Mouse (Mus musculus) T-cell, adult 2 months (primary cell): ENCODE measurements around the gene Ripply1.

Source experiments
- DNase-seq: peaks from one replicate; pipeline ENCODE4 v3.0.0; 2022; ENCODE audit warnings: low spot score

The Ripply1 gene

GRCm38 (mm10) chrX:139782278-139783044 is at the start of gene Ripply1:
TSS of gene Ripply1 (minus strand) at chrX:139782353.
- DNase-seq: no peak

GRCm38 (mm10) chrX:139828363-139829092 is 46.4 kb upstream of the Ripply1 start:
- no peak for DNase-seq

GRCm38 (mm10) chrX:139826926-139827325 is 44.8 kb upstream of the Ripply1 start:
- DNase-seq: no peak

- DNase-seq: no peak
These were observed 43.2 kb upstream of the Ripply1 start for GRCm38 (mm10) chrX:139825402-139825801.

GRCm38 (mm10) chrX:139815201-139815600 is 33.0 kb upstream of the Ripply1 start:
- no peak for DNase-seq

GRCm38 (mm10) chrX:139814018-139814635 is 32.0 kb upstream of the Ripply1 start:
- DNase-seq: no peak

GRCm38 (mm10) chrX:139813299-139814002 is 31.3 kb upstream of the Ripply1 start:
- DNase-seq: no peak

- DNase-seq: no peak
These were observed 30.6 kb upstream of the Ripply1 start for GRCm38 (mm10) chrX:139812636-139813298.

GRCm38 (mm10) chrX:139808501-139808900 is 26.3 kb upstream of the Ripply1 start:
- no peak for DNase-seq

- no peak for DNase-seq
These were observed 25.9 kb upstream of the Ripply1 start for GRCm38 (mm10) chrX:139808085-139808484.

GRCm38 (mm10) chrX:139807391-139807790 is 25.2 kb upstream of the Ripply1 start:
- no peak for DNase-seq

- DNase-seq: no peak
These were observed 23.8 kb upstream of the Ripply1 start for GRCm38 (mm10) chrX:139805918-139806317.

GRCm38 (mm10) chrX:139803028-139803427 is 20.9 kb upstream of the Ripply1 start:
- no peak for DNase-seq

GRCm38 (mm10) chrX:139800406-139800878 is 18.3 kb upstream of the Ripply1 start, which contains the start of gene Cldn2:
TSS of gene Cldn2 (plus strand) at chrX:139800828.
- DNase-seq: no peak

- no peak for DNase-seq
These were observed 17.8 kb upstream of the Ripply1 start for GRCm38 (mm10) chrX:139799953-139800352.

- peak; percentile 51 for DNase-seq
These were observed 15.7 kb upstream of the Ripply1 start for GRCm38 (mm10) chrX:139797875-139798274.

GRCm38 (mm10) chrX:139796037-139796436 is 13.9 kb upstream of the Ripply1 start:
- DNase-seq: no peak

GRCm38 (mm10) chrX:139794072-139794845 is 12.1 kb upstream of the Ripply1 start:
- DNase-seq: no peak

GRCm38 (mm10) chrX:139785764-139786163 is 3.6 kb upstream of the Ripply1 start:
- DNase-seq: no peak

- no peak for DNase-seq
These were observed 881 bp upstream of the Ripply1 start for GRCm38 (mm10) chrX:139783045-139783422.

GRCm38 (mm10) chrX:139781563-139781962 is 590 bp downstream of the Ripply1 start:
- DNase-seq: no peak
